Mouse (Mus musculus) retina, adult 2 months (tissue): ENCODE results near the gene Tbca.

ENCODE experiments used
- DNase-seq: peaks from one replicate; pipeline ENCODE4 v3.0.0-alpha.2; 2012; ENCODE audit warnings: low read depth, low spot score

Gene Tbca

DNA sequence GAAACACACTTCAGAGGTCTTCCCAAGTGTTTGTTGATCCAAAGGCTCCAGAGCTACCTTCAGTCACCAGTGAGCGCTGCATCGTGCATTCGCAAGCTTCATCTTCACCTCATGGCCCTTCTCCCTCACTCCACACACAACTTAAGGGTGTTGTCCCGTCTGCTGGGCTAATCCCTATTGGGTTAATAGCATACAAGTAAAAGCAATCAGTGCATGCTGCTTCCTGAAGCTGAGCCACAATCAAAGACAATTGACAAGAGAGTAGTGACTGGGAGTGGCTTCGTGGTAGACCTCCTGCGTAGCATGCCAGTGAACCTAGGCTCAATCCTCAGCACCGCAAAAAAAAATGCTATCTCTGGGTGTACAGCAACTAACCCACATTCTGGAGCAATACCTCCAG lies 59.2 kb downstream of the Tbca start:
- DNase-seq, result no peak

DNA sequence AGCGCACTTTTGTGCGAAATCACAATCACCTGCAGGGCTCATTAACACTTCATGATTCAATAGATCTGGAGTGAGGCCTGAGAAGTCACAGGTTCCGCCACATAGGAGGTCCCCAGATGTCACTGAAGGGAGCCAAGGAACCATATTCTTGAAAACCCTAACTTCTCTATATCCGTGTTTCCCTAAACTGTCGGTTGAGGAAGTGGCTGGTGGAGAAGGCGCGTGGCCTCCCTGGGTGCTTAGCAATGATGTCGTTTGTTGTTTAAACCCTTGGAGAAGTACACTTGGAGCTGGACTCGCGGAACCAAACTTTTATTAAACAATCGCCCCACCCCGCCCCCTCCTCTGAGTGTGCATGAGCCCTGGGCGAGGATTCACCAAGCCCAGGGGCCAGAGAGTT lies 60.6 kb downstream of the Tbca start:
- no peak for DNase-seq

DNA sequence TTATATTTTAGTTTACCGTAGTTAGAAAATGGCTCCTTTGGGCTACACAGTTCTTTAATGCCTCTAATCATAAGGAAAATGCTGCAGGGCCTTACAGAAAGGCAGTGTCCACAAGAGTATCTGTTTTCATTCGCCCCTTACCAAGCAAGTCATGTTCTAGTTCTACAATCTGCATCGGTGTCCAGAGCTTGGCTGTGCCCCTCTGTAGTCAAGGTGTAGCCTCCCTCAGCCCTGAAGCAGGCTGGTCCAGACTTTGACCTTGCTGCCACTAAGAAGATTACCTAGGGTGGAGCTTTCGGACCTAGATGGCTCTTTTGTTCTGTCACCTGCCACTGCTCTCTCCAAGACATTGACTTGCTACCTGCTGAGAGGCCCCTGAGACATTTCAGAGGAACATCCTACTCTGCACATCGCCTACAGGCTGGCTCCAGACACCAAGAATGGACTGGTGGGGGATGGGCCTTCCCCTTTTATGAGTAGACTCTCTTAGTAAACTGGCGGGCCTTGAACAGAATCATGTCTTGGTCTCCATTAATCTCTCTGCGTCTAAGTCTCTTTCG lies 69.4 kb downstream of the Tbca start:
- DNase-seq, result no peak

DNA sequence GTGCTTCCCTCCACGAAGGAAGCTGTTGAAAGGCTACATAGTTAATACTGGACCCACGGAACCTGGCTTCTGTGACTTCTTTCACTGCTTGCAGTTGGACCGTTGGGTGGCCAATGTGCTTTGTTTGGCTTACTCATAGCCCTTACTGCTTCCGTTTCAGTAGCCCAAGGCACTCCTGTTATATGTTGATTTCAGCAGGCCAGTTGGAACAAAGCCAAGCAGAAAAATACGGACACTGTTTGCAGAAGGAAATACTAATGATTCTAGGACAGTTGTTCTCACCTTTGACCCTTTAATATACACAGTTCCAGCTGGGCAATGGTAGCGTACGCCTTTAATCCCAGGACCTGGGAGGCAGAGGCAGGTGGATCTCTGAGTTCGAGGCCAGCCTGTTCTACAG lies 70.5 kb downstream of the Tbca start:
- DNase-seq, result no peak

DNA sequence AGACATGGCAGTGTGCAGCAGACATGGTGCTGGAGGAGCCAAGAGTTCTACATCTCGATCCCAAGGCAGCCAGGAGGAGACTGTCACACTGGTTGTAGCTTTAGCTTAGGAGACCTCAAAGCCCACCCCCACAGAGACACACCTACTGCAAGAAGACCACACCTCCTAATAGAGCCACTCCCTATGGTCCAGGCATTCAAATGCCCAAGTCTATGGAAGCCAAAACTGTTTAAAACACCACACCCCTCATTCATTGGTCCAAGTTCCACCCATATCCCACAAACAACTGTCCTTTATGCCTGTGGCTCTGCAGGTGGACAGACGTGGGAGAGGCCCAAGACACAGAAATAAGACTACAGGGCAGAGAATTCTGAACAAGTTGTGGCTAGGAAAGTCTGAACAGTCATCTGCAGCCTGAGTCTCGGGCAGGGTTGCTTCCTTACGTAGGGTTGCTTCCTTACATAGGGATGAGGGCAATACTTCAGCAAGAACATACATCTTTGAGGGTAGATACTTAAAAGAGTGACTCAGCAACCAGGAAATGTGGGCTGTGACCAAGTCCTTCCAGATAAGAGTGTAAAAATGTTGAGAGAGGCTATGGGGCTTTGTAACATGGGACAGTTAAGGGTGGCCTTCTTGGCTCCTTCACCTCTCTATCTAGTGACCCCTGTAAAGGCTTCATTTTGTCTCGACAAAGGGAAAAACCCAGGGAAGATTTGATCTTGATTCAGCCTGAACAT lies 74.0 kb downstream of the Tbca start:
- DNase-seq, result no peak

DNA sequence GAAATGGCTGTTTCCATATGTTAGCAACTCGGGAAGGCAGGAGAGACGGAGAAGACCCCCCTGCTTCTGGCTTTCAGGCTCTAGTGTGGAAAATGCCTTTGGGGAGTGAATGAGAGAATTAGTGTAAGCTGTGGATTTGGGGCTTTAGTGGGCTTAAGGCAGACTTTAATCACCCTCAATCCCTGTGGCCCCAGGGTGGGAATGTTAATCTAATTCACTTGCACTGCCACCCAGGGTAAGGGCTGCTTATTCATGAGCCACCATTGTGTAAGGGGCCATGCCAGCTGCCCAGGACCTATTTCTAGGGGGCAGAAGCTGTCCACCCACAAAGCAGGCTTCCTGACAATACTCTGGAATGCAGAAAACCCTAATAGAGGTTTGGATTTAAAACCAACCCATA lies 78.2 kb downstream of the Tbca start:
- no peak for DNase-seq

DNA sequence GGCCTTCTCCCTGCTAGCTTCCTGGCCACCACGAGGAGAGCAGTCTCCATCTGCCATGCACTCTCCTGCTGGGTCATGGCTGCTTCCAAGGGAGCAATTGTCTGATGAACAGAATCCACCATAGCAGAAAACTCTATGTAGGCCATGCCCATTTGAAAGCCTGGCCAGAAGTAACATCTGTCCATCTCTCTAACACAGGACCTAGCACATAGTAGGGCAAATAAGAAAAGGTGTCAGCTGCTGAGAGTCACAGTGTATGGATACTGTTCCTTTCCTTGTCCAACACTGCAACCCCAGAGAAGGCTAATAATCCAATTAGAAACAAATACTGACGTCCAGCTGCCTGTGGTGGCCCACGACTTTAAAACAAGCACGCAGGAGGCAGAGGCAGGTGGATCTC lies 79.1 kb downstream of the Tbca start:
- DNase-seq, result no peak

DNA sequence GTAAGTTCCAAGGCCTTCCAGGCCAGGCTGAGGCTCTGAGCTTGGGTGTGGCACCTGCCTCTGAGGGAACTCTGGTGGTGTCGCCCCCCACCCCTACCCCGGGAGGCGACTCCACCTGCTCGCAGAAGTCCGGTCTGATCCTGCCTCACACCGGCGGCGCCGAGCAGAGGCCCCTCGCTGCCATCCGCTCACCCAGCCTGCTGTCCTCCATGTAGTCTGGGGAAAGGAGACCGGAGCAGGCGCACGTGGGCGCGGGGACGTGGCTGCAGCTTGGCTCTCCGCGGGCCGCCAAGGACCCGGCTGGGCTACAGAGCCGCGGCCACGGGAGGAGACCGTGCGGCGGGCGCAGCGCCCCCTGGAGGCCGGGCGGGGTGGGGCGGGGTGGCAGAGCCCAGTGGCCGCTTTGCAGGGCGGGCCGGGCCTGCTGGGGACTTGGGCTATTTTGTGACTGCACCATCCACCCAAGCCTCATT lies 79.8 kb downstream of the Tbca start:
- DNase-seq, result no peak

DNA sequence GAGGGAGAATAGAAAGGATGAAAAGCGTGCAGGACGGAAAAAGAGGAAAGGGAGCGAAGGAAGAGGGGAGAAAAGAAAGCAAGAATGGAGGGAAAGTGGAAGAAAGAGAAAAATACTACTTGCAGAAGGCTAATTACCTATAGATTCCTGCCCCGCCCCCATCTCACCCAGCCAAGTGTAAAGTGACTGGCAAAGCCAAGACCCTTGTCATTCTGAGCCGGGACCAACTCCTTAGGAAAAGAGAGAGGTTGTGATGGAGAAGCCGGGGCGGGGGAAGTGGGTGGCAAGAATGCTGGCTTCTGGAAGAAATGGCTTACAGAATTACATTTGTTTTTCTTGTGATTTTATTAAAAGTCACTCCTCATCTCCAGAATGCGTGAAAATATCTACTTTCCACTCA lies 80.8 kb downstream of the Tbca start:
- no peak for DNase-seq

DNA sequence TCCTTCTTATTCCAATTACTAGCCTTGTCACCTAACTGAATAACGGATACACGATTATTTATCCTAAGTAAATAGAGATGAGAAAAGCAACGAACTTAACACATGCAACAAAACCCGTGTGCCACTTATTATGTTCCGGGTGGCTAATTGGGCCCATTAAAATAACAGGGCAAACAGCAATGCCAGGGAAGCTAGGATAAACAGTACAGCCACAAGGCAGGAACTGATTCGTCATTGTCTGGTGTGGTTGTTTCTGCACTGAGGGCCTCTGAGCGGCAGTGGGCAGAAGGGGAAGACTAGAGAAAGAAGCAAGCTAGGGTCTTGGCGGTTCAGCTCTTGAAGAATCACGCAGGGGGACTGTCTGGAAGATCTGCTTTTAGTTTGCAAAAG lies 81.4 kb downstream of the Tbca start:
- no peak for DNase-seq

DNA sequence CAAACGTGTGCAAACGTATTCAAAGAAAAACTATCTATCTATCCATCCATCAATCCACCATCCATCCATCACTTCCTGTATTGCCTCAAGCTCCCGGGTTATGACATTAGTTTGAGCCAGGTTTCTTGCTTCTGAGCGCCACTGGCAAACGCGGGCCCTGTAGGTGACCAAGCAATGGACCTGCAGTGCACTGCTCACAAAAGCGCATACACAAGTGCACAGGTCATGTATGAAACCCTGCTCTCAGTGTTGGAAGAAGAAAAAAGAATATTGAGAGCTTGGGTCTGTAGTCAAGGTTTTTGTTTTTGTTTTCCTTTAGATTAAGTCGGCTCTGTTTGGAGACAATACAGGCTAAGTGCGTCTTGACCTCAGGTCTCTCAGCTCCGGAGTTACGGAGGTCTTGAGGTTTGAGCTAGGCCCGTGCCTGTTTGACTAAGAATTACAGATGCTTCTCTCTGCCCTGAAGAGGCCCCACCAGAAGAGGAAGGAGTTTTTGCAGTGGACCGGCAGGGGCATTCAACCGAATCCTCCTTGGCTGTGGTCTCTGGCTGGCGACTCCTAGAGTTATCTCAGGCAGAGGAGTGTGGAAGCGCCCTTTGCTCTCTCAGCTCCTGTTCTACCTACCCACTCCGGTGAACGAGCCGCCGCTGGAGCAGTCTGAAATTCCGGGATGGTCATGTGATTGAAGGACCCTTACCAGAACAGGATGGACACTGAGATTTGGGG lies 81.9 kb downstream of the Tbca start:
- DNase-seq, result no peak

DNA sequence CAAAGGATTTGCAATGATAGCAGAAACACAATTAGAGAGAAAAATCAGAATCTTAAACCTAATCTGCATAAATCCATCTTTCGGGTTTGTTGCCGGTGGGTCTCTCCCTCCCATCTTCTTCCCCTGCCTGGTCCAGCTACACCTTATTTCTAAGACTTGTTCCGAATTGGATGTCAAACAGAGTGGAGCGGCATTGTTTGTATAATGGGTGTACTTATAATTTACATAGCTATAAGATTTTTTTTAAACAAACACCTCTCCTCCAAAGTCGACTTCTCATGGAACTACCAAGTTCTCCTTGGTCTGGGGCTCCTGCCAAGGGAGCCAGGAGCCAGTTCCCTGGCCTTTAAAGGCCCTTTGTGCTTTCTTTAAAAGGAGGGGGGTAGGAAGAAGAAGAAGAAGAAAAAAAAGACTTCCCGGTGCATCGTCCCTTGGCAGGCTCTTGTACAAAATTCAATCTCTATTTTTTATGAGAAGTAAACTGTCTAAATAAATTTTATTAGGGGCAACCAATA lies 83.2 kb downstream of the Tbca start:
- DNase-seq, result no peak

DNA sequence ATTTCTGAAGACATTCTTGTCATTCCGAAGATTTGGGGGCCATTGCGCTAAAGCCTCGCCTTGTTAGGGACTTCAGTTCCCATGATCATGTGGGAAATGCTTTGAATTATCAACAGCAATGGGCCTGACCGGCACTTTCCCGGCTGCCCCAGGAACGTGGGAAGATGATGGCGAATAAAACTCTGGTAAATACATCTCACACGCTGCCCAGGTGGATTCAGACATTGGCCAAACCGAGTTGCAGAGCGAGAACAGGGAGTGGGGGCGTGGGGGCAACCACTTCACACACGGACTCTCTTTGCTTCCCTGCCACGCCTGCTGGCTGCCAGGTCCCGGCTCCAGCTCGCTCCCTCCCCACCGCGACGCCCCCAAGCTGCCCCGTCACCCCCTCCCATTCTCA lies 83.7 kb downstream of the Tbca start:
- no peak for DNase-seq

DNA sequence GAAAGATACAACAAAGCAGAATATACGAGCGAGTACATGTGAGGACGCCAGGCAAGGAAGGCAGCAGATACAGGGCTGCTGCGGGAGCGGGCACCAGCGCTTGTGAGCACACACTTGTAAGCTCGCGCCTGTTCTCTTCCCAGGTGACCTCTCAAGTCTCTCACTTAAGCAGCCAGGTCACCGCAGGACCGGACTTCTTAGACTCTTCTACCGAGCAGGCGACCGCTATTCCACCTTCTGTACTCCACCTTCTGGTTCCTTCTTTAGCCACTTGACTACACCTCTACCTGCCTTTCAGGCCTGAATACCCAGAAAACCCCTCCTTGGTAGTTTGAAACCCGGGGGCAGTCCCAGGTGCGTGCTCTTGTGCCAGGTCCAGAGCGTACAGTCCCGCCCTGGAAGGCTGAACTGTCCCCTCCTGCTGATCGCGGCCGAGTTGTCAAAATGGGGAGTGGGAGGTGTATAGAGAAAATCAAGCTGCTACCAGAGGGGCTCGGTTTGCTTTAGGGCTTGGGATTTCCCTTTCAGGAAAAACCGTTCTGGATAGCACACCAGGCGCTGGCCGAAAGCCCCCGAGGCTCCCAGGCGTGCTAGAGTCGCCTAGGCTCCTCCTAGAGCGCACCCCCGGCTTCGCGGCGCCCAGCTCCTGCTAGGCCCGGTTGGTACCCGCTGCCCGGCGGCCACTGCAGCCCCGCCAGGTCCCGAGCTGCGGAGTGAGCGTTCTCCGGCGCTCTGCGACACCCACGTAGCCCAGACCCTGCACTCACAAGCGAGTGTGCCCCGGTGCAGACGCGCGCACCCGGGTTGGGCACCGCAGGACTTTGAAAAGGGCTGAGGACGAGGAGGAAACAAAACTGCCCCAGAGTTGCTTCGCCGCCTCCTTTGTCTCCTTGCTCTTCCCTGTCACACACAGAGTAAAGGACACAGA lies 84.7 kb downstream of the Tbca start:
- no peak for DNase-seq

DNA sequence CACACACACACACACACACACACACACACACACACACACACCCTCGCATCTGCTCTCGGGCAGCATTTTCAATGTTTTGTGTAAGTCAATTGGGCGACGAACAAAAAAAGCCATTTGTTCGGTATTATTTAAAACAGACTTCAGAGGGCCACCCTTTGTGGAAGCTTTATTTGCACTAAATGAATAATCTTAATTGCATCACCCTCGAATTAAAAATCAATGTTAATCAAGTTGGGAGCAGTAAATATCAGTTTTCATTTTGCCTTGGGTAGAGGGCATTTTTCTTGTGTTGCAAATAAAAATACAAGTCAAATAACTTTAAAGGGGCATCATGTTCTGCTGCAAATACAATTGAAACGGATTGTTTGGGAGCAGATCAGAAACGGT lies 85.3 kb downstream of the Tbca start:
- DNase-seq, result no peak

DNA sequence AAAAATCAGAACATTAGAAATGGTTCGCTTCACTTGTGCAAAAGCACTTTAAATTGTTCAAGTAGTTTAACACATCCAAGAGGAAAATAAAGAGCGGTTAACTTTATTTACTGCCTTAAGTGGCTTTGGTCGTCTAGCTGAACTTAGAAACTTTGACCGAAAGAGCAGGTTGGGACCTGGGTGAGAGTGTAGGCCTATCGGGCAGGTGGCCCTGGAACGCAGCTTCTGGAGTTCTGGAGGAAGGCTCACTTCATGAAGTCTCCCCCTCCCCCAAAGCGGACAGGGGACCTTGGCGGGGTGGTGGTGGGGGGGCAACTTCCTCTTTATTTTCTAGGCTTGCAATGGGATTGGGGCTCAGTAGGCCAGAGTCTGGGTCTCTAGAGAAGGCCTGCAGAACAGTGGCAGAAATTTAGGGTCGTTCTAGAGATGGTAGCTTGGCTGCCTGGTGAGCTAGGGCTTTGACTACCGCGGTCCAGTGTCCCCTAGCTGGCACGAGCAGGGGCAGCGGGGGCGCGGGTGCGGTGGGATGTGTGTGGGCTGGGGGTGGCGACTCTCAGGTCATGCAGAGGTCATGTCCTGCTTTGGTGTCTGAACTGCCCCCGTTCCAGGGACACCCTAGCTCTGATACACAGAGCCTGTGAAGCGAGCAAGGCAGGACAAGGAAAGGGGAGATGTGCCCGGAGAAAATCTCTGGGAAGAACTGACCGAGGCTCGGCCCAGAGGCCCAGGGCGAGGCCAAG lies 86.1 kb downstream of the Tbca start:
- no peak for DNase-seq

DNA sequence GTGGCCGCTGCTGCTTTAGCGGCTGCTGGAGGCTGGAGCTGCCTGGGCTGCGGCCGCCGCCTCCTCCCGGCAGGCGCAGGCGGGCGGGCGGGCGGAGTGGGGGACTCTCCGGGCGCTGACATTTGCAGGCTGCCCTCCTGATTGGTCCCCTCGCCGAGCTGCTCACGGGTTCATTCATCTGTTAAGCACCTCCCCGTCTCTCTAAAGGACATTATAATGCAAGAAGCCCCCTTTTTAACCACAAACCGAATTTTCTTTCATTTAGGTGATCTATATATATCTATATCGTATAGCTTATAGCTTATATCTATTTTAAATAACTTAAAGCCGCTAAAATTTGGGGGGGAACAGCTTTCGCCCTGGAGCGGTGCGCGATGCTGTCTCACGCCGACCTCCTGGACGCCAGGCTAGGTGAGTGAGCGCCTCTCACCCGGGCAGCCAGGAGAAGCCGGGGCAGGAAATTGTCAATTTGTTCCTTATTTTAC lies 86.7 kb downstream of the Tbca start, which contains the start of gene Otp:
Gene Otp (plus strand): TSS at position 207 of the 485 bp plus-strand sequence.
- DNase-seq, result no peak

DNA sequence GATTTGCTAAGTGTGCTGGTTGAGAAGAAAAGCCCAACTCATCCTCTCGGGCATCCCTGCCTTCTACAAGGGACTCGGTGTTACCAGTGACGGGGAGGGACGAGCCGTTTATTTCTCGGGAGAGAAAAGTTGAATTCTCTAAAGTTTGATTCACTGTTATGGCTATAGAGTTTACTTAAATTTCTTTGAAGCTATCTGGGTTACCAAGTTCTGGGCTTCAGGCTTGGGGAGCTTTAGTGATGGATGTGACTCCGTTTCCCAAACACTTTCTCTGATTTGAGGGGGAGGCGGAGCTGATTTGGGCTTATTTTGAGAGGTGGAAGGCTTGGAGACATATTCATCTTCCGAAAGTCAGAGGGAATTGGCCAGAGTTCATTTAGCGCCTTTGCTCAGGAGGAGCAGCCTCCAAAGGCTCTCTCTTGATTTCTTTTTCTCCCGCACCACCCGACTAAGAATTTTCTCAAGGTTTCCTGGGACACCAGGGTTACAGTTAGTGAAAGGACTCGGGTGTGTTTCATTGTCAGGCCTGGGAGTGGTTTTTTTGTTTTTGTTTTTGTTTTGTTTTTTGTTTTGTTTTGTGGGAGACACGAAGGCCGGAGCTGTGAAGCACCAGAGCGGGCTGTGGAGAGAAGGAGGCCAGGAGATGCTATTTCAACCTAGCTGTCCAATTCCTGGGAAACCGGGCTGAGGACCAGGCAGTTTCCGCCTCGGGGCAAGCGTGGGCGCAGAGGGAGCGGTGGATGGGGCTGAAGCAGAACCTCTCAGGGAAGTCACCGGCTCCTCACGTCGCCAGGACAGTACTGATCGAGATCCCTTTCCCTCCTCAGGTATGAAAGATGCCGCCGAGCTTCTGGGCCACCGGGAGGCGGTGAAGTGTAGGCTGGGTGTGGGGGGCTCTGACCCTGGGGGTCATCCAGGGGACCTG lies 87.8 kb downstream of the Tbca start:
- DNase-seq, result no peak

DNA sequence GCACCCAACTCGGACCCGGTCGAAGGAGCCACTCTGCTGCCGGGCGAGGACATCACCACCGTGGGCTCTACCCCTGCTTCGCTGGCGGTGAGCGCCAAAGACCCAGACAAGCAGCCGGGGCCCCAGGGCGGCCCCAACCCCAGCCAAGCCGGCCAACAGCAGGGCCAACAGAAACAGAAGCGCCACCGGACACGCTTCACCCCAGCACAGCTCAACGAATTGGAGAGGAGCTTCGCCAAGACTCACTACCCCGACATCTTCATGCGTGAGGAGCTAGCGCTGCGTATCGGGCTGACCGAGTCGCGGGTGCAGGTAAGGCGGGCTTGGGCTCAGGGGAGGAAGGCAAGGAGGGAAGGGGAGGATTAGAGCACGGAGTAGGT lies 88.5 kb downstream of the Tbca start:
- no peak for DNase-seq
